Mouse (Mus musculus) CD4-positive, CD25-positive, alpha-beta regulatory T cell, adult 4 months (primary cell): ENCODE measurements around the gene Med12l. TPM values are rescaled to one million over a fixed set of nuclear protein-coding genes. Genes with fewer than 3 reads are reported as not detected.
"Not testable (repeated sequence)": the region's sequence is repeated elsewhere in the genome, so short reads cannot be mapped to it uniquely, and the experiment has no call there.

ENCODE experiments used
- ATAC-seq: one replicate; pipeline ENCODE4 v1.8.0; 2017
- polyA plus RNA-seq, 2 experiments: library from polyadenylated mRNA; unstranded; fragments of 100-300 nt; shearing (Covaris generic); gene quantifications; one replicate each; pipeline ENCODE4 v1.2.1; 2017

The Med12l gene
- polyA plus RNA-seq, 2 experiments from 2014 or later = 0.50 to 0.61 TPM

GRCm38 (mm10) chr3:59022971-59023370, 17.3 kb downstream of the Med12l start:
- ATAC-seq = no peak

GRCm38 (mm10) chr3:59024531-59025192, 19.0 kb downstream of the Med12l start:
- no peak for ATAC-seq

DNA sequence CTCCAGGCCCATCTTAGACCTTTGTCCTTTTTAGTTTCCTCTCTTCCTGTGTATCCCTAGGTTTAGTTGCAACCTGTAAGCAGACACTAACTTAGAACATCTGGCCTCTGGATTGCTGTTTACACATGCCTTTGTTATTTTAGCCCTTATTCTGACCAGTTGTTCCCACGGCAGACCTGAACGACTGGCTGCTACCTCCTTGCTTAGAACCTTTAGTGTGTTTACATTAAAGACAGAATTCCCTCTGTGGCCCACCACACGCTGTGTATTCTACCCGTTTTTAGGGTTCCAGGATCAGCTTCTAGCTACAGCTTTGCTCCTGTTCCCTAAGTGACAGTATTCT, 19.5 kb downstream of the Med12l start:
- no peak for ATAC-seq

DNA sequence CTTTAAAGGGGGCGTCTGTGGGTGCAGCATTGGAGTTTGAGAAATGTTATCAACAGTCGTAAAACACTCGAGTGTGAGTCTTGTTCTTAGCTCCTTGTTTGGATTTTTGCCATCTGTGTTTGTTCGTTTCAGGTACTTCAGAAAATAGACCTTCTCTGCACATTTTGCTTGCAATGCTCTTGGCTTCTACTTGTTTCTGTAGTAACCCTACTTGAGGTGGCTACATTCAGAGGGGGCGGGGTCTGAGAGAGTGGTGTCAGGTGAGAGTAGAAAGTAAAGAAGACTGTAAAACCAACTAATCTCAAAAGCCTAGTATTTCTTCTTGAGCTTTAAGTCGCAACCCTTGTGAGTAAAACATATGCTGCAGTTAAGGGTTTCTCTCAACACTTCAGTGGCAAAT, 23.1 kb downstream of the Med12l start:
- ATAC-seq = no peak

GRCm38 (mm10) chr3:59030986-59031385, 25.4 kb downstream of the Med12l start:
- no peak for ATAC-seq

GRCm38 (mm10) chr3:59041487-59041886, 35.9 kb downstream of the Med12l start:
- ATAC-seq = no peak

DNA sequence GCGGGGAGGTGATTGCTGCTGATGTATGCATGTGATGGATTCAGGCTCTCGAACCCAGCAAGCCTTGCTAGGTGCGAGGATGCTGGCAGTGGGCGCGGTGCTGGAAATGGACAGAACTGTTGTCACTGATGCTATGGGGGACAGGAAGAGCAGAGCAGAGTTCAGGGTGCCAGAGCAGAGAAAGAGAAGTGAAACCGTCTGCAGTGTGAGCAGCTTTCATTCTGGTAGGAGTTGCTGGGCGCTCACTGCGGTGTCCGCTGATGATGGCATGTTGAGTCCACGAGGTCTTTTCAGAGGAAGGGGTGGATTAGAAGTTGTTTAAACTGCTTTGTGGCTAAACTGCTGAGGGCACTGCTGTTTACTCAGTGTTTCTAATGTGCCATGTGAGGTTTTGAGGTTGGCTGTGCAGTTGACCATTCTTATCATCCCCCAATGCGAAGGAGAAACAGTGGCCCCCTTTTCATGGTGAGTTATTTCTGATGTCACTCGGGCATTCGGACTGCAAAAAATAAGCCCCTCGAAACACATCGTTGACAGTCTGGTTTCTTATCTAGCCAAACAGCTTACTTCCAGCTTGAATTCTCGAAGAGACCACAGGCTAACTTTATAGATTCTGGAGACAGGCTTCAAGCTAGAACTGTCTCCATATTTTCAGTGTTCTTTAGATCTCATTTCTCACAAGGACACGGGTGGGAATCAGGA, 49.4 kb downstream of the Med12l start:
- no peak for ATAC-seq

GRCm38 (mm10) chr3:59059022-59059541, 53.5 kb downstream of the Med12l start:
- ATAC-seq = peak; percentile 62

DNA sequence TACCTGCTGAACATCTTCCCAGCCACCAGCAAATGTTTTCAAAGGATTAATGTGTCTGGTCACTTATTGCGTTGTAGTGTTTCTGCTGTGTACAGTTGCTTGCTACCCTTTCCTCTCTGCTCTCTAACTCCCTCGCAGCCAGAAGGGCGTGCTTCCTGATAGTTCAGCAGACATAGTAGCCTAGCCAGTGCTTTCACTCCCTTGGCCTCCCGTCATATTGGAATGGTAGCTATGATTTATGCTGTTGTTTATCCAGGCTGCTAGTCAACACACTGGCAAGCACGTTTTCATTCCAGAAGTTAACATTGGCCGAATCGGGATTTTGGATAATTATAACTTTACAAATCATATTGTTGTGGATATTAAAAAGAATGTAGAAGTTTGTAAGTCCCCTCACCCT, 54.5 kb downstream of the Med12l start:
- ATAC-seq = no peak

- peak; percentile 74 for ATAC-seq
These were observed 56.5 kb downstream of the Med12l start for GRCm38 (mm10) chr3:59062141-59062540.

DNA sequence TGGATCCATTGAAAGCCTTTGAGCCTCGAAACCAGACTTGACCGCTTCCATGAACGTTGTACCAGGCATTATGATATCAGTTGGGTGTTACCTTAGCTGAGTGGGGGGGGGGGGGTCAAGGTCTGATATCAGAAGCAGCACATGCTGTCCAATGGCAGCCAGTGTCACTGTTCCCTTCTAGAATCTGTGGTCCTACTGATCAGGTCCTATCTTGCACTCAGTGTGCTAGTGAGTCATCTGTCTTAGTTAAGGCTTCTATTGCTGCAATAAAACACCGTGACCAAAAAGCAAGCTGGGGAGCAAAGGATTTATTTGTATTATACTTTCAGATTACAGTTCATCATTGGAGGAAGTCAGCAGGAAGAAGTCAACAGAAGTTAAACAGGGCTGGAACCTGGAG, 57.8 kb downstream of the Med12l start:
- ATAC-seq = no peak

- no peak for ATAC-seq
These were observed 60.3 kb downstream of the Med12l start for GRCm38 (mm10) chr3:59065937-59066336.

DNA sequence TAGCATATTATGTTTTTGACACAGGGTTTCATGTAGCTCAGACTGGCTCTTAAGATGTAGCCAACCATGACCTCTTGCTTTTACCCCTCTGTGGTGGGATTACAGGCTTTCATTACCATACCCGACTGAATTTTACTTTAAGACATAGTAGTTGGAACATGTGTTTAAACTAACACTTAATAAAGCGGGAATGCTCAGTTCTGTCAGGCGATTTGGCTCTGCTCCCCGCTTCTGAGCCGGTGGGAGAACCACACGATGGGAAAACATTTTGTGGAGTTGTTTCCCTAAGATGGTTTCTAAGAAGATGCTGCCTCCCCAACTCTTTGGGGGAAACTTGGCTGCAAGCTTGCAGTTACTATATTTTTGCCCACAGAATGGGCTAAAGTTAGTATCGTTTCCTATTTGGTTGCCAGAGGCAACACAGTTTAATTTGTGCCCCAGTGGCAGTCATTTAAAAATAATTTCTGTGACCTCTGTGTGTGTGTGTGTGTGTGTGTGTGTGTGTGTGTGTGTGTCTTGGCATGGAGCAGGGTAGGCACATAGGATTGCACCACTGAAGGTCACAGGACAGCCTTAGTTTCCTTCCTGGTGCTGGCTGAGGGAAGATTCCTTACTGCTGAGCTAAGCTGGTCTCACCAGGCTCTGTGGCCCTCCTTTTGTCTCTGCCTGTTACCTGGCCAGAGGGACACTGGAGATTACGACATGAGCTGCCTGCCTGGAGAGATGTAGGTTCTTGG, 61.1 kb downstream of the Med12l start:
- ATAC-seq = no peak

DNA sequence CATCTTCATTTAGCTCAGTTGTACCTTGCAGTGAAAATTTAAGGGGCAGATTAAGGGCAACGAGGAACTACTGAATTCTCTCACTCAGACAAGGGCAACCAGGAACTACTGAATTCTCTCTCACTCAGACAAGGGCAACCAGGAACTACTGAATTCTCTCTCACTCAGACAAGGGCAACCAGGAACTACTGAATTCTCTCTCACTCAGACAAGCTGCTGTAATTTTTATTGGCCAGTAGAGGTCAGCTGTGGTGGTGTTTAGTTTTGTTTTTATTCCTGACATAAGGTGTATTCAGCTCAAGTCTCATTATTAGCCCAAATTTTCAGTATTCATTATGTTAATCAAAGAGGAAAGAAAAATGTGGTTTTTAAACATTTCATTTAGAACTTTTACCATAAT, 63.4 kb downstream of the Med12l start:
- not testable (repeated sequence) for ATAC-seq

DNA sequence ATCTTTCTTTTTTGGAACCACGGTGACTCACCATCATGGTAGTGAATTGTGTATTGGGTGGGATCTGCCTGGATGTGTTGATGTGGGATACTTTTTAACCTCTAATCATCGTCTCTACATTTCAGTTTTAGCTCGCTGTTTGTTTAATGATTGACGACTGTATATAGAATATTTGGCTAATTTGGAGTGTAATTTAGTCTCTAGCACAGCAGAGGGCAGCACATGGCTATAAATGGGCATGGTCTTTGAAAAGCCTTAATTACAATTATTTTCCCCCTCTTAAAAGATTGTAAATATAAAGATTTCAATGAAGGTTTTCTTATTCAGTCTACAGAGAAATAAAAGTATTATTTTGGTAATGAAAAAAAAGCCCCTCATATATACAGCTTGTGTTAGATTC, 71.7 kb downstream of the Med12l start:
- no peak for ATAC-seq

DNA sequence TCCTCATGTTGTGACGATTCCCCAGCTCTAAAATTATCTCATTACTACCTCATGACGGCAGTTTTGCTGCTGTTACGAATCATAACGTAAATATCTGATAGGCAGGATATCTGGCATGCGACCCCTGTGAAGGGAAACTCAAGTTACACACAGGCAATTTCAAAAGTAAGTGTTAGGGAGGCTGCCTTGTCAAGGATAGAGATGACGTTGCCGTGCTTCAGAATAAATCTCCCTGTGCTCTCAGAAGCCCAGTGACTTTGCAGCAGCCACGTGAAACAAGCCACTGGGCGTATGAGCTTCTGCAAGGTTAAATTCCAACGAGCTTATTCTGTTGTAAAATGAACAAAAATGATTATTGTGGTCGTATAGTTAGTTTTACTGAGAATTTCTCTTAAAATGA, 73.0 kb downstream of the Med12l start:
- no peak for ATAC-seq

DNA sequence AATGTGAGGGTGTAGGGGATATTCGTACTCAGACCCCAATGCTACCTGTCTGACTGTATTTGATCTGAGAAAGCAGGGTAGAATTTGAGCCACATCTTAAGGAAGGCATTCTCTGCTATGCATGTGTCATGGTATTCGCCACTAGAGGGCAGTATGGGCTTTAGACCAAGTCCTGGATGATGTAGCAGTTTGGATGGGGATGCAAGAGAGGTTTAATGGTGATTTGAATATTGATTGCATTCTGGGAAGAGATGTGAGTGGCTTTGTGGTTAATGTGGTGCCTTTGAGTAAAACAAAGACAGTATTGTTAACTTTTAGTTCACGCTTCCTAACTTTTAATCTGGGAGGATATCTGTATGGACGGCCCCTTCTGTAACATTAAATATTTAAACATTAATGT, 73.7 kb downstream of the Med12l start:
- ATAC-seq = peak; percentile 66

DNA sequence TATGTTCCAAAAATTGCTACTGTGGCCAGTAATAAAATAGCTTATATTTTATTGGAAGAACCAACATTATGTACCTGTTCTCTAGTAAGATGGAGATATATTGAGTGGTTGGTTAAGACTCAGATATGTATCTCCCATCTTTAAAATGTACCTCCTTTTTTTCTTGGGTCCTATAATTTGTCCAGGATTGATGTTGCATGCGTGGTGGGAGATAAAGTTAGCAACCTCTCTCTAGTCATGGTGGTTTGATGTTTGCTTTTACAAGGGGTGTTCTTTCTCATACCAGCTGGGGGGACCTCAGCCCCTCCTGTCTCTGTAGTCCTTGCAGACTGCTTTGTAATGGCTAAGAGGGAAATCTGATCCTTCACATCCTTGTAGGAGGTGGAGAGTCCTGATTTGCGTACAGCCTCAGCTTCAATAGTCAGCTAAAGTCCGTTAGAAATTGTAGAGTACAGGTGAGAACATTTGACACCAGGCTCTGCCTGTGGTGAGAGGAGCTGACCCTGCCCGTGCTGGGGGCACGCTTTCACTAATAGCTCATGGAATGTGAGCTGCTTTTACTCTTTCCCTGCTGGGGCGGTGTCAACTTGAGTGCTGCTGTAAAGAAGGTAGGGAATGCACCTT, 74.8 kb downstream of the Med12l start:
- ATAC-seq = no peak

GRCm38 (mm10) chr3:59080919-59081318, 75.3 kb downstream of the Med12l start:
- peak; percentile 87 for ATAC-seq

DNA sequence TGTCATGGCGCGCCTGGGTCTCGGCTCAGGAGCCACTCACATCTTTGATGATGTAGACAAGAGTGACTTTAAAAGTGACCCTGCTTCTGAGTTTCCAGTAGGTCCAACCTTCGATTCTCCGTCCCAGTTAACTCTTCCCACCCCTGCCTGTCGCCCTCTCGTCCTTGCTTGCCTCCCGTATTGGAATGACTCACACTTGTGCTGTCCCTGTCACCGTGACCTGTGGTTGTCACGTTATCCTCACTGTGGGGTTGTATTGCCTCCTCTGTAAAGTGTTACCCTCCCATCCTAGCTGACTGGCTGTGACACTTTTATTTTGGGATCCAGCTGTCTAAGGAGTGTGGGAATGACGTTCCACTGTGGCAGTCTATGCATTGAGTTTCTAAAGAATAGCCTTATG, 87.1 kb downstream of the Med12l start:
- no peak for ATAC-seq

- ATAC-seq = no peak
These were observed 91.8 kb downstream of the Med12l start for GRCm38 (mm10) chr3:59097421-59097820.

GRCm38 (mm10) chr3:59098540-59098939, 92.9 kb downstream of the Med12l start:
- ATAC-seq = no peak
